Mouse (Mus musculus) lung, postnatal 14 days (tissue): Measurements from ENCODE around the gene Stam2.

Experiments used
- DNase-seq: peaks from one replicate; pipeline ENCODE4 v3.0.0; 2021

The Stam2 gene

DNA sequence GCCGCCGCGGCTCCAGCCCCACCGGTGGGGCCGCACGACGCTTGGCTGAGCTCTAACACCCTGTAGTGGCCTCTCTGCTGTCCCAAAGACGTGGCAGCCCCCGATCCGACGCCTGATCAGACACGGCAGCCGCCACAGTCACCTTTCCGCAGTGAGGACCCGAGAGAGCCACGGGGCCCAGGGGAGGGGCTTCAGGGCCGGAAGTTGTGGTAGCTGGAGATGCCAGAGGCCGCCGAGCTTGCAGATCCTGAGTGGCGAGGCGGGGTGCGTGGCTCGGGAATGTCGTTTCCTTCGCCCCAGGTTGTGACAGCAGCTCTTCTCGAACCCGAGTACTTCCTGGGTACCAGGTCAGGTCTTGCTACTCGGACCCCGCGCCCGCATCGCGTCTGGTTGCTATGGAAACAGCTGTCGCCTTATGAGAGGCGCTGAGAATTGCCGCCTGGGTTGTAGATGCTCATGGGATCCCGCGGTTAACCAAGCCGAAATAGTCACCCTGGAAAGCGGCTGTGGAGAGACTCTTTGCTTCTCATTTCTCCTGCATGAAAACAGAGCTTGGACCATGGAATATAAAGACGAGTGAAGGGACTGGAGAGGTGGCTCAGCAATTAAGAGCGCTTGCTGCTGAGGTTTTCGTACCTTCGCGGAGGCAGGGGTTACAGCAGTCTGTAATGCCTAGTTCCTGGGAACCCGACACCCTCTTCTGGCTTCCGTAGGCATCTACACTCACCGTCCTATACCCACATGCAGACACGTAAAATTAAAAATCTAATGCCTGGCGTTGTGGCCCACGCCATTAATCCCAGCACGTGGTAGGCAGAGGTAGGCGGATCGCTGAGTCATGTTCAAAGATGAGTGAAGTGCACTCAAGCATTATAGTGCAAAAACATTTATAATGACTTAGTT is at the start of gene Stam2:
Gene Stam2 (minus strand): TSS at position 26 of the 903 bp plus-strand sequence.
- DNase-seq: peak; percentile 89

GRCm38 (mm10) chr2:52785106-52785721 is 43.1 kb upstream of the Stam2 start:
- DNase-seq: no peak

DNA sequence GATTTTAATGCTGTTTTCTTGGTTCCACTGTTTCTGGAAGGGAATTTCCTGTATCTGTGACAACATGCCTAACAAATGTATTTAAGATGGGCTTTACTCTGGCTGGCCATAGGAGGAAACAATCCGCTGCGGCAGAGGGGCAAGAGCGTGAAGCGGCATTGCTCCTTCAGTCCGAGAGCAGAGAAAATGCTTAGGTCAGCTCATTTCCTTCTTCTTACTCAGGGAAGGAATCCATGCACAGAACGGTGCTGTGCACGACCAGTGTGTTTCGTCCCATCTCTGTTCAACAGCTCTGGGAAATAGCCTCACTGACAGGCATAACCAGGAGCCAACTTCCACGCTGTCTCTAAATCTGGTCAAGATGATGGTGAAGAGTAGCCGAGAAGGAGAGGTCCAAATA is 37.9 kb upstream of the Stam2 start:
- DNase-seq: no peak

DNA sequence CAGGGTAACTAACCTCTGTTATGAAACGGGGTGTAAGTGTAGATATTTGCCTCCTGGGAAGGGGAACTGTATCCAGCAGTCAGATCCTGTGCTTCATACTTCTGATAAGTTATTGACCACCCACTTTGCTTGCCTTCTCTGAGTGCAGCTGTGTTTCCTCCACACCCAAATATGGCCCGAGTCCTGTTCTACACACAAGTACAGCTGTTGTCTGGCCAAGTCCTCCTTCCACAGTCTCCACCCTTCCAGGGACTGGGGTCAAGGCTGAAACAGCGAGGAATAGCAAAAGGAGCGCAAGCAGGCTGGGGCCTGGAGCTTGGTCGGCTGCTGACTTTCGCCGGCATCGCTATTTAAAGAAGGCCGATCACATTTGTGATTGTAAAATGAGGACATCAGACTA is 37.3 kb upstream of the Stam2 start:
- peak; percentile 34 for DNase-seq

DNA sequence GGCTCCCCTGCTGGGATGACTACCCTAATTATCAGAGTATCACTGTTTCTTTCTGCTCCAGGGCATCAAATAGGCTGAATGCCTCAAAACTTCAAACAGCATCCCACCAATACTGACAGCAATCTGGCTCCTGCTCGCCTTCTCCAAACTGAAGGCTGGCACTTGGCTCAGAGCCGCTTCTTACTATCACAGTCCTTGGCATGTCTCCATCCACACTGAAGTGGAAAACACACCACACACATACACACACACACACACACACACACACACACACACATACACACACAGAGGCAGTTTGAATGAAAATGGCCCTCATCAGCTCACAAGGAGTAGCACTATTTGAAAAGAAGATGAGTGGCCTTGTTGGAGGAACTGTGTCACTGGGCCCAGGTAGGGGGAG is 35.8 kb upstream of the Stam2 start:
- DNase-seq: no peak

DNA sequence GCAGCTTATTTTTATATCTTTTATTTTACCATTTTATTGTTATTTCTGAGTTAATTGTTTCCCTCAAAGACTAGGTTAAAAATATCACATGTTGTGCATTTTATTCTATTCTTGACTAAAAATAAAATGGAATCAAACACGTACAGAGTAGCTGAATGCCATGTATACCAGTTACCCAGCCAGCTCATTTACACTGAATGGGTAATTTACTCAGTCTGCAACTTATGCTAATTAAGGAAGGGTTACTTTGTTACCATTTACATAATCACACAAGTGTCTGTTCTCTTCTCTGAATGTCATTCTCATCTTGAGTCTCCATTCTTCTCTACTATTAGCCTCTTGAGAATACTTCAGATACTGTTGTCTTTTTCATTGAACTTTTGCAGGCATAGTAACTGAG is 32.3 kb upstream of the Stam2 start:
- DNase-seq: no peak

DNA sequence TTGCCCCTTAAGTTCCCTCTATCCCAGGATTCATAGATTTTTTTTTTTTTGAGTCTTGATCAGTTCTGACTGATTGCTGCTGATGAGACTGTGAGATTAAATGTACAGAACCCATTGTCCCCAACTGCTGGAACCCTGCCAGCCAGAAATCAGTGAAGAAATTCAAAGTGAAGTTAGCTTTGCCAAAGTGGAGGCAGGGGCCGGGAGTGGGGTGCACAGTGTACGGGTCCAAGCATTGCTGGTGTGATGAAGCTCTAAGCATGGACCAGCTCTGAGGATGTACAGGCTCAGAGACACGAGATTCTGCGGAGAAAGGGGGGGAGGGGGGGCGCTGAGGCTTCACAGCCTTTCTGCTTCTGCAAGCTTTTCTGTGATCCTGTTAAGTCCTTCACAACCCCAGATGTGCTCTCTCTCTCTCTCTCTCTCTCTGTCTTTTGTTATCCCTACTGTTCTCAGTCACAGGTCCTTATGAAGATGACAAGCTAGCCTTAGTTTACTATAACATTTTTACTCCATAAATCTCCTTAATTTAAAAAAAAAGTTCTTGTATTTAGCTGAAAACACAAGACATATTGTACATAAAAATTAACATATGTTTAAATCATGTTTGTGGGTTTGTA is 30.8 kb upstream of the Stam2 start:
- DNase-seq: no peak

- DNase-seq: no peak
Measured at GRCm38 (mm10) chr2:52765130-52765529, 23.0 kb upstream of the Stam2 start.

GRCm38 (mm10) chr2:52763891-52764290 is 21.8 kb upstream of the Stam2 start:
- DNase-seq: no peak

GRCm38 (mm10) chr2:52763040-52763736 is 21.1 kb upstream of the Stam2 start:
- peak; percentile 86 for DNase-seq

GRCm38 (mm10) chr2:52762529-52762928 is 20.4 kb upstream of the Stam2 start:
- no peak for DNase-seq

GRCm38 (mm10) chr2:52758627-52759026 is 16.5 kb upstream of the Stam2 start:
- peak; percentile 61 for DNase-seq

- DNase-seq: peak; percentile 33
Measured at GRCm38 (mm10) chr2:52756691-52757090, 14.6 kb upstream of the Stam2 start.

GRCm38 (mm10) chr2:52753573-52754317 is 11.7 kb upstream of the Stam2 start:
- no peak for DNase-seq

- no peak for DNase-seq
Measured at GRCm38 (mm10) chr2:52744099-52744498, 2.0 kb upstream of the Stam2 start.

DNA sequence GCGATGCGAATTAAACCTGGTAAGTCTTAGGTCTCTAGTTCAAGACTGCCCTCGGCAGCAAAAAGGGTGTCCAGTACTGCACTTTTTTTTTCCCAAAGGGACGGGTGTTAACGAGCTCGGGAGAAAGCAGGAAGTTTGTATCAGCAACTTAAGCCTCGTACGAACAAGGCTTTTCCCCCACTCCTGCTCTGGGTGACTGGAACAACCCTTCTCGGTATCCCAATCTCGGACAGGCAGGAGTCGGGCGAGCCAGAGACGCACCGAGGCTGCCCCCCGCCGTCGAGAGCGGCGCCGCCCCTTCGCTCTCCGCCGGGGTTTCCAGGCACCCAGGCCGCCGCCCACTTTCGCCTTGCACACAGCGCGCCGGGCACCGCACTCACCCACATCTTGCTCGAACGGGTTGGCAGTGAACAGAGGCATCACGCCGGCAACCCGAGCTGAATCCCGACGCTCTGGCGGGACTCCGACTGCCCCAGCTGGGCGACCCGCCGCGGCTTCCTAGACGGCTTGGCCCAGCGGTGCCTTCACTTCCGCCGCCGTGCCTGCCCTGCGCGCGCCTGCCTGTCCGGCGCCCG is 313 bp downstream of the Stam2 start:
- DNase-seq: no peak

- no peak for DNase-seq
Measured at GRCm38 (mm10) chr2:52740596-52740995, 1.5 kb downstream of the Stam2 start.

DNA sequence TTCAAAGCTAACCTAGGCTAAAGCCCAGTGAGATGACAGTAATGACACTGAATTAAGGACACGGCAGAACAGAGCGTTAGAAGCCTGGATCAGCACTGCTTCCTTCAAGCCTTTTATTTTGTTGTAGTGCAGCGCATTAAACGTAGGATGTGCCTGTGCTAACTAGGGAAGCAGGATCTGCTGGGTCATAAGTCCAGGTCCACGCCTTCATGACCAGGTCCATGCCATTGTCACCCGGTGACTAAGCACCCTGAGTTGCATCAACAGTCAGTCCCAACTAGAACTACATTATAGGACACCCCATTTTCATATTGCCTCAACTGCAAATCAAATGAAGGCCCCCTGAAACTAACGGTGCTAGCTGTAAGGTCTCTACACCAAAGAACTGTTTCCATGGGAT is 7.6 kb downstream of the Stam2 start:
- DNase-seq: no peak

- DNase-seq: no peak
Measured at GRCm38 (mm10) chr2:52733659-52734058, 8.4 kb downstream of the Stam2 start.

DNA sequence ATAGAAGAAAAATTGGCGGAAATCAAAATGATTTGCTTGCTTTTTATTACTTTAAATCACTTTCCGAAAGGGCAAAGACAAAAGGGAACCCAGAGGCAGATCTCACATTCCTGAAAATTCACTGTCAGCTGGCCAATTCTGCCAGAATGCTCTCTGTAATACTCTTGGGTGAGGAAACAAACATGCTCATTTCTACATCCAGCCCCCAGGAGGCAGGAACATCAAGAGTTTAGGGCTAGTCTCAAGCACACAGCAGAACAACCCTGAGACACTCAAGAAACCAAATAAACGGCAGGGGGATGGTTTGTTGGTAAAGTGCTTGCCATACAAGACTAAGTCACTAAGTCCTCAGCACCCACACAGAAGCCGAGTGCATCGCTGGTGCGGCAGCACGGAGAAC is 9.5 kb downstream of the Stam2 start:
- no peak for DNase-seq

GRCm38 (mm10) chr2:52732001-52732400 is 10.1 kb downstream of the Stam2 start:
- DNase-seq: no peak

DNA sequence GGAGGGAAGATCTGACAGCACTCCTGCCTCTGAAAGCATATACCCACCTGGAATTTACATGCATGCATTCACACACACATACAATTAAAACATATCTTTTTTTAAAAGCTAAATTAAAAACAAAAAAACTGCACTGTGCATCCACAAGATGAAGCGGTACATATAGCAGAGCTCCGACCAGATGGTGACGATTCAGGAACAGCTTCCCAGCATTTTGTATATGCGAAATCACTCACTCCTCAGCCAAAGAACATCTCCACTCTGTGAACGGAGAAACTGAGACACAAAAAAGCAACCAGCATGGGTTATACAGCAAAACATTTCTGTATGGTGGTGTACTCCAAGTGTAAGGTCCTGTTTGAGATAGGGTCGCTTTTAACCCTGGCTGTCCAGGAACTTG is 11.2 kb downstream of the Stam2 start:
- DNase-seq: no peak
